In genomic region chr3:107087410-107087809, GRCm38 (mm10) we compare ENCODE assay signal across 29 mouse cellular contexts. TPM values are rescaled to one million over a fixed set of nuclear protein-coding genes. Genes with fewer than 3 reads are reported as not detected.
DNase-seq lines count a peak whose midpoint lies in the region; ATAC-seq and TF ChIP-seq lines count a peak whose summit lies in the region.
"Had no signal": no experiment of that assay in that cellular context is flagged by ENCODE, and none has a peak within 500 bp of the region (broad histone marks: within the 10 kb centered on the region; RNA-seq: fewer than 3 reads in every experiment).

No protein-coding gene starts in this region.

- H3K4me1 ChIP-seq in thymus, adult 2 months (replicated peaks; ENCODE audit: control insufficient read depth, insufficient read depth, low read length), result peaks cover 28% of the 10 kb centered on the region
- H3K4me1 ChIP-seq: embryonic facial prominence, embryonic 10.5 days; embryonic facial prominence, embryonic 13.5 days; forebrain, embryonic 12.5 days; forebrain, embryonic 15.5 days; heart, embryonic 10.5 days; heart, embryonic 13.5 days had no signal

- no peak overlapping the region for H3K27ac ChIP-seq in thymus, adult 2 months (ENCODE audit: control insufficient read depth, insufficient read depth, low read length)
- H3K27ac ChIP-seq: embryonic facial prominence, embryonic 10.5 days; embryonic facial prominence, embryonic 13.5 days; forebrain, embryonic 12.5 days; forebrain, embryonic 15.5 days; heart, adult 2 months; heart, embryonic 10.5 days; heart, embryonic 13.5 days; hindbrain, embryonic 14.5 days; hindbrain, postnatal 0 days had no signal

- no peaks in the 10 kb centered on the region for H3K27me3 ChIP-seq in thymus, adult 2 months (ENCODE audit: control insufficient read depth, insufficient read depth, low read length)
- H3K27me3 ChIP-seq: embryonic facial prominence, embryonic 13.5 days; forebrain, embryonic 12.5 days; forebrain, embryonic 15.5 days had no signal

- TF ChIP-seq CTCF in thymus, adult 2 months (IDR thresholded peaks at IDR 0.05; ENCODE audit: borderline replicate concordance, control insufficient read depth, extremely low read depth, insufficient read depth, low read length, poor library complexity), result no peak

- no peak for TF ChIP-seq POLR2A in thymus, adult 2 months (IDR thresholded peaks at IDR 0.05; ENCODE audit: control insufficient read depth, extremely low read depth, insufficient read depth, low read length, poor library complexity)

- peak; percentile 14 for DNase-seq in thymus, postnatal 25 days
- no peak for DNase-seq in thymus, adult 2 months
- no peak for DNase-seq in right cerebral cortex, adult 2 months (ENCODE audit: low spot score in 2 of 2)
- DNase-seq in spleen, postnatal 36 days (ENCODE audit: low spot score in 2 of 2), result no peak
- DNase-seq: adrenal gland, postnatal 10 days; adrenal gland, postnatal 36 days; cerebellum, adult 11 months; cerebellum, adult 2 months; cerebellum, adult 9-11 months; cerebellum, postnatal 25 days; embryo, embryonic 11 days; gastrocnemius, postnatal 25 days; heart, adult 2 months; heart, postnatal 14 days; heart, postnatal 4 days had no signal

- H3K4me3 ChIP-seq in thymus, adult 2 months (ENCODE audit: control insufficient read depth, insufficient read depth, low read length), result no peak overlapping the region
- H3K4me3 ChIP-seq: embryonic facial prominence, embryonic 10.5 days; embryonic facial prominence, embryonic 13.5 days; erythroblast, embryonic 14.5 days; forebrain, embryonic 12.5 days; forebrain, embryonic 15.5 days; heart, adult 2 months; heart, embryonic 10.5 days; heart, embryonic 13.5 days had no signal

- ATAC-seq in granulocyte monocyte progenitor cell, adult 5-6 weeks (replicated peaks; ENCODE audit: poor library complexity, severe bottlenecking), result peak; percentile 86
- peak; percentile 71 for ATAC-seq in monocyte, adult 5-6 weeks (replicated peaks; ENCODE audit: insufficient number of reproducible peaks, low FRiP score, low TSS enrichment, poor library complexity, severe bottlenecking)
- ATAC-seq: activated CD4-positive, CD25-positive, alpha-beta regulatory T cell, adult 4 months; forebrain, embryonic 15.5 days; hindbrain, postnatal 0 days; inflammation-experienced regulatory T-cells, adult 6 months had no signal

- no peaks in the 10 kb centered on the region for H3K36me3 ChIP-seq in thymus, adult 2 months (ENCODE audit: control insufficient read depth, insufficient read depth, low read length)
- H3K36me3 ChIP-seq: embryonic facial prominence, embryonic 10.5 days; embryonic facial prominence, embryonic 13.5 days; forebrain, embryonic 12.5 days; forebrain, embryonic 15.5 days; heart, embryonic 10.5 days; heart, embryonic 13.5 days had no signal

- 99% methylated on average over 4 of the region's 4 CpGs for WGBS in thymus, adult 2 months

RNA-seq across cellular contexts. Expression of gene Kcna2, which starts 13.5 kb away (rescaled TPM):
- polyA plus RNA-seq in thymus, adult 2 months (2012; rRNA removed), result 5.6 and 7.0 TPM in 2 replicates
- total RNA-seq in granulocyte monocyte progenitor cell, adult 5-6 weeks (2014; fragmentation: Nextera tagmentation), result not detected in 2 replicates
- total RNA-seq in granulocyte monocyte progenitor cell, adult 5-6 weeks (2017), result 0.04 TPM in 1 of 2 replicates, not detected in the other
- total RNA-seq in monocyte, adult 5-6 weeks (2017), result 0.10 TPM in 1 of 3 replicates, not detected in the others
- polyA plus RNA-seq: heart, embryonic 10.5 days had no signal

RNA-seq across cellular contexts. Expression of gene Kcna3, which starts 51.4 kb away (rescaled TPM):
- 151 and 202 TPM in 2 replicates for polyA plus RNA-seq in thymus, adult 2 months (2012; rRNA removed)
- 8.4 and 15.0 TPM in 2 replicates for total RNA-seq in granulocyte monocyte progenitor cell, adult 5-6 weeks (2014; fragmentation: Nextera tagmentation)
- 4.4 and 5.1 TPM in 2 replicates for total RNA-seq in granulocyte monocyte progenitor cell, adult 5-6 weeks (2017)
- 5.3 to 23.6 TPM (median 8.3 TPM) in 3 replicates for total RNA-seq in monocyte, adult 5-6 weeks (2017)
- total RNA-seq: gastrocnemius, adult 8-10 months; gastrocnemius, postnatal 25 days had no signal
- polyA plus RNA-seq: erythroblast, embryonic 14.5 days had no signal
